Mouse (Mus musculus) testis, postnatal 10 days (tissue): ENCODE measurements at regions not wholly inside any gene's neighbourhood (a gene's known extent, or its start where the extent isn't known, plus 50 kb on each side); places are given as distances from the start of the nearest gene placed in this dataset.

Experiments used
- DNase-seq: peaks from one replicate; pipeline ENCODE4 v3.0.0; 2021; ENCODE audit warnings: low spot score

DNA sequence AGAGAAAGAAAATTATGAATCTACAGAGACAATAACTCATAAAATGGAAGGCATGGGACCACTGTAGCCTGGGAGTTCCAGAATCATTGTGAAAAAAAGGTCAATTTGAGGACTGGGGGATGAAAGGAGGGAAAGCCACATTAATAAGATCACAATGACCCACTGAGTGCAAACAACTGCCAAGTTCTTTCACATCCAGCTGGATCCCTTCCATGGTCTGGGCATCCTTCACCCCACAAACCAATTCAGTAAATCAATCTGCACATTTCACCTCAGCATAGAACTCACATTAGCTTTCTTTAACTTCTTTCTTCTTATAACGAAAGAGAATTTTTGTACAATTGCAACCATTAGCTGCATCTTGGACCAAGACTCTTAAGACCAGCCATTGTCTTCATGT lies 169.4 kb downstream of the Gm19410 start:
- DNase-seq: no peak

DNA sequence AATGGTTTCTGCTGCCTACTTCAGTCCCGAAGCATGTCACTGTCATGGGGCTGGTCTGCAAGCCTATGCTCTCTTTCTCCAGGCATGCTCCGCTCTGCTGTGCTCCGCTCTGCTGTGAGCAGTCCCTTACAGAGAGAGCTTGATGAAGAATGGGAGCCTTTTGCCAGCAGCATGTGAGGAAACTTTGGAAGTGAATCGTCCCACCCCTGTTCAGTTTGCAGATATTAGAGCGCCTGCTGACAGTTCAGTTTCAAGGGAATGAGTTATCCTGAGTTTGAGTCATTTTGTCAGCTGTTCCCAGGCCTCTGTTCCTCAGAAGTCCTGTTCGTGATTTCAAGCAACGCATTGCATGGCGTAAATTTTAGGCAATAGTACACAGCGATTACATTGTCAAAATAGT lies 173.6 kb downstream of the Gm19410 start:
- DNase-seq: no peak

DNA sequence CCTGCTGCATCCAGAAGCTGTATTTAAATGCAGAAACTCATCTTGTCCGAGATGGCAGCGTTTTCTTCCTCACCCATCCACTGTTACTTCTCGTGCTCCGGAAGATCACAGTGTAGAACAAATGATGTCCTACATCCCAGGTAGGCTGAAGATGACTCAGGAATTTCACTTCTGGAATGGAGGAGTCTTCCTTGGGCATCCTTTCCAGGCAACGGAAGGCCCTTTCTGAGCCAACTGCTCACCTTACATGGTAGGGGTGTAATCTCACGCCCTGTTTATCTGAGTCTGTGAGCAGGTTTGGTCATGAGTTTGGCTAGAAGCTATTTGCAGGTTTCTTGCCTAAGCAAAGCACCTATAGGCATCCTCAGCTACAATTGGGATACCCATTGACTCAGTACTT lies 176.9 kb downstream of the Gm19410 start:
- DNase-seq: no peak

DNA sequence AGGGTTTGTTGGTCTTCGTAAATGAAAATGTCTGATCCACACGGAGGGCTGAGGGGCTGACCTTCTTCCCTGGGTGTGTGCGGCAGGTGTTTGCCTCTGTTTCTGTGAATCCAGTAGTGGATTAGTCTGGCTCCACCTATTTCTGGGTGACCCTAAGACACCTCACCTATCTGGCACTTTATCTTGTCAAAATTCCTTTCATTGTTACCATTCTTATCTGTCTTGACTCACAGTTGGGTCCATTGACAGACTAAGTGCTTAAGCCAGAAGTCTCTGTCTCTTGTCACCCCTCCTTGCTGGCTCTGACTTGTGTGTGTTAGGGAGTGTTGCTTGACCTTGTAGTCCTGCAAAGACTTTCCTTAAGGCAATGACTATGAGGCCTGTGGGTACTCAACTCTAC lies 178.1 kb downstream of the Gm19410 start:
- no peak for DNase-seq

DNA sequence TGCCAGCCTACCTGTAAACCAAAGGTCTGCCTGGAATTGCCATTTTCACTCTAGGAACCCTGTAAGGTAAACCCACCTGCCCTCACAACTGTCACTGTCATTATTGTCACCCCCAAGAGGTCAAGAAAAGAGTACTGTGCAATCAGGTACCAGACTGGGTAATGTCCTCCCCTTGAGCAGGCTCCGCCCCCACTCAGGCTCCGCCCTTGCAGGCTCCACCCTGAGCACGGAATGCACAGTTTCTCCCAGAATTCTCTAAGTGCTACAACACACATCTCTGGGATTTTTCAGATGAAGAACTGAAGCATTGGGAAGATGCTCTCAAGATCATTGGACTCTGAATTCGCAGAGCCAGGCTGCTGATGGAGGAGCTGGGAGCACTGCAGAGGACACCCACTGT lies 178.9 kb downstream of the Gm19410 start:
- no peak for DNase-seq

DNA sequence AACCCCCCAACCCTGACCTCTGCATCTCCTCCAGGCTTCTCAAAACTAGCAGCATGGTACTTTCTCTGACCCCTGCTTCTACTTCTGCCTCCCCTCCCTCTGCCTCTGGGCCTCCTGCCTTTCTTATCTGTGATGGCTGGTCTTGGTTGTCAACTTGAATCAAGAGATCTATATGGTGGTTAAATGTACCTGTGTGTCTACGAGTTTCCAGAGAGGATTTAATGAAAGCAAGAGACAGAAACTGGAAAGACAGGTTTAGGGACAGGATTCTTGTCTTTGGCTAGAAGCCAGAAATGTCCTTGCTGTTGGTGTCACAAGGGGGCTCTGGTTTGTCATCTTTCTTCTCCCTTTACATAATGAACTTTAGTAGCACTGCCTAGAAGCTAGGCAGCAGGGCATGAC lies 180.9 kb downstream of the Gm19410 start:
- no peak for DNase-seq

DNA sequence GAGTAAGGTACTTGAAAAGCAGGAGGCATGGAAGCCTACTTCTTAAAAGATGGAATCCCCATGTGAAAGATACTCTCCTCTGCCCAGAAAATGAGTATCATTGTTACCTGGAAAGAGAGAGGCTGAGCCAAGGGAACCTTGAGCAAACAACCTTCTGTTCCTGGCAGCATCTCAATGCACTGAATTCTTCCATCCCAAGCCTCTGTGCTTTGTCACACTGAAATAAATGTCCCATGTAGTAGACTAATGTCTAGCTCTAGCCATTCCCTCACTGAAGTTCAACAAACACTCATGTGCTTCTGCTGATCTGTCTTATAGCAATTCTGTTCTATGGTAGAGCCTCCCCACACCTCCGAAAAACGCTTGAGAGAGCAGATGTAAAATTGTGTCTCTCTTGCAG lies 182.6 kb downstream of the Gm19410 start:
- DNase-seq: no peak

DNA sequence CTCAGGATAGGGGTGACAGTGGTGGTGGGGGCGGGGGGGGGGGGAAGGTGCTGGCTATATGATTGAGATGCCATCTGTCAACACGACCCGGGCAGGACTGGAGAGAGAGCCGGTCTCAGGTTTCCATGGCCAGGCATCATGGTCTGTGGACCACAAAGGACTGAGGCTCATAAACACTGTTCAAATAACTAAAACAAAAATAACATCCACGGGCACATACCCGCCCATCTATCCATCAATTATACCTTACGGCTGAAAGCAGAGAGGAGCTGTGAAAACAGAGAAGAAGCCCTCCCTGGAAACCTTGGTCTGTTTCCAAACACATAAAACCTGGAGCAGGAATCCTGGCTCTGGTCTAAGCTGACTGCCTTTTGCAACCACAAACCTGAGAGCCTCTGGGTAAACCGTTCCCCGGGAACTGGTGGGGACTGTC lies 183.2 kb downstream of the Gm19410 start:
- no peak for DNase-seq

DNA sequence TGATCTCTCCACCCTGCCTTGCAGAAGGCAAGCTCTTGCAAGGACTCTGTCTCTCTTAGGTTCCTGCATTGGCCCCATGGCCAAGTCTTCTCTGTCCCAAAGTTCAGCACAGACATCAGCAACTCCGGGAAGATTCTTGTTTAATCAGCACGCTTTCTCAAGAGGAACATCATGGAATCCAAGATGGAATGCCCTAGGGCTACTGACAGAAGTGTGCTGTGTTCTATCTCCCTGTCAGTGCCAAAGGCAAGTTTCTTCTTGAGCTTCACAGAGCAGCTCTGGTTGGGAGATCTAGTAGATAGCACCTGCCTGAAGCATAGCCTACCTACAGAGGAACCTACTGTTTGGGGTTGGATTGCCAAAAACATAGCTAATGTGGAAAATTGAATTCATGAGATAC lies 189.9 kb downstream of the Gm19410 start:
- no peak for DNase-seq

DNA sequence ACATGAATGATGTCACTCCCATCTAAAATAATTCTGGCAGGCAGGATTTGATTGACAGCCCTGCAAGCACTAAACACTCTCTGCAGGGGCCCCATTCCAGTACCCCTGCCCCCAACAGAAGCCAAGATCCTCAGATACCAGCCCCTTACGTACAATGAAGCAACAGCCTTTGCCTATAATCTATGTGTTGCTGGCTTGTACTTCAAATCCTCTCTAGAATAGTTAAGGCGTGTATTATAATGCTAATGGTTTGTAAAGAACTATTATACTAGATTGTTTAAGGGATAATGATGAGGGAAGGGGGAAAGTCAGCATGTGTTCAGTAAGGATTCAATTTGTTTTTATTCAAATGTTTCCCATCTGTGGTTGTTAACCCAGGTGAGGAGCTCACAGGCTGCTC lies 190.7 kb downstream of the Gm19410 start:
- no peak for DNase-seq

DNA sequence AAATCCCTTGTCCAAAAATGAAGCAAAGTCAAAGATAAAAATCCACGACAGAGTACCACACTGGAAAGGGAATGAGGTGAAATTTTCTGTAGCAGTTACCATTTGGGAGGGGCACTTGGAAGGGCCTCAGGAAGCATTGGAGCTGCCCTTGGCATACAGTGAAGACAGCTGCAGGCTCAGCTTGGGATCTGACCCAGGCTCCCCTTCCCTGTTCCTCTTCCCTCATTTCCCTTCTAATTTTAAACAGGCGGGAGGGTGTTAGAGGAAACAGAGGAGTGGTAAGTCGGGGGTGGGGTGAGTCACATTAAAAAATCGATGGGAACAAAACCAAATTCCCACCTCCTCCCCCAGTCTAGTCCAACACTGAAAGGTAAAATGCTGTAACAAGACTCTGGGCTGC lies 193.6 kb downstream of the Gm19410 start:
- DNase-seq: no peak

DNA sequence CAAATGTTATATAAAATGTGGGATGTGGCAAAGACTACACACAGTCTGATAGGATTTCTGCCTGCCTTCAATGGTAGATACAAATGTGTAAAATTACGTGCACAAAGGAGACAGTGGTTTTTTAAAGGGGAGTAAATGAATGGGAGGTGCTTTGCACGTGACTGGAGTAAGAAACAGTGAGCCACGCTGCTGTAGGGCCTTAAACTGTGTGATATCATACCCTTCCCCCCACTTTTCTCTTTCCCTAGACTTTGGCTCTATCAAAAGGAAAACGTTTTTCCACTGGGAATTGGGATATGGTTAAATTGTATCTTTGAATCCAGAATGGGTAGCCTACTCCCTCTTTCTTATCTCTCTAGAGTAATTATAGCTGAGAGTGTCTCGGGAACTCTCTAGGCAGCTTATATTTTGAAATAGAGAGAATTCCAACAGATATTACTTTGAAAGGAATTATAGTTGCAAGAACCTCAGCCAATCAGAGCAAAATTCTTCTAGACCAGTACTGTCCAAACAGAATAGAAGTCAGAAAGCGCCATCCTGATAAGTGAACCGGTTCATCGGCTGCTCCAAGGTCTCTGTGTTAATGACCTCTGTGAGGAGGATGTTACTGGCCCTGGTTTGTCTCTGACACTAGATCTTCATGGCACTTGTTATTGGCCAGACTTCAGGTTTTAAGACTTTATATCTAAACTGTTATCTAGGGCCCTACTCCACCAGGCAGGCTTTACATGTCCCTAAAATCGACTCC lies 195.5 kb downstream of the Gm19410 start:
- DNase-seq: no peak

DNA sequence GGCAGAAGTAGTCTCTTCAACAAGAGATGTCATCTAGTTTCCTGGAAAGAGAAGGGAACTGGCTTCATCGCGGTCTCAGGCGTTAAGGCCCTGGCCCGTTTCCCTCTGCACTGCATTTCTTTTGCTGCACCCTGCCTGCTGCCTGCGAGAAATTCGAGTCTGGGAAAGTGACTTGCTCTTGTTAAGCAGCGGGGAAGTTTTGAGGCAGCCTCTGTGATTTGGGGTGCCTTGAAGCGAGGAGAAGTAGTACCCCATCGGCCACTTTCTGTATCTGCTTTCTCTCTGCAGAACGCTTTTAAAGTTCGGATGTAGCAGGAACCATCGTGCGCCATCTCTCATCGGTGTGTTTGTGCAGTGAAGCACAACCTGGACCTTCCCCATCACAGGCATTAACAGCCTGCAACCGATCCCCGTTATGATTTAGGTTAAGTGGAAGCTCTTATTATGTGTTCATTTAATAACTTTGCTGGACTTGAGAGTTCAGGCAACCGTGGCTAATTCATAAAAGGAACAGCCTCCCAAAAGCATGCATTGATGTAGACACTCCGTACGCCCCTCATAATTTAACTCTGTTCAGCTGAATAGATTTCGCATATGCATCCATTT lies 196.1 kb downstream of the Gm19410 start:
- DNase-seq: no peak

DNA sequence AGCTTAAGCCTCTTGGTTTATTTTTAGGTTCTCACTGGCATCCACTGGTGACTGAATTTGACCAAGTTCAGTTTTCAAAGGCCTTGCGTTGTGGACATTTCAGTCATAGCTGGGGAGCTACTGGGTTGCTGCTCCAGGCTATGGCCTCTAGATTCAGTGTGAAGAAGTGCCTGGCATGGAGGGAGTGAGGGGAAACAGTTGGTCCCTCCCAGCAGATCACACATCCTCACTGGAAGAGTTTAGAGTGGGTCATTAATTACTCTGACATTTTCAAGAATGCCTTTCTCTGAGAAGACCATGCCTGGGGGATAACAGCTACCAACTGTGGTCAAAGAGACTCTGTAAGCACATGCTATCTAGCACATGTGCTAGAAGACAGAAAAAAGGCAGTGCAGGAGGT lies 199.3 kb downstream of the Gm19410 start:
- no peak for DNase-seq

DNA sequence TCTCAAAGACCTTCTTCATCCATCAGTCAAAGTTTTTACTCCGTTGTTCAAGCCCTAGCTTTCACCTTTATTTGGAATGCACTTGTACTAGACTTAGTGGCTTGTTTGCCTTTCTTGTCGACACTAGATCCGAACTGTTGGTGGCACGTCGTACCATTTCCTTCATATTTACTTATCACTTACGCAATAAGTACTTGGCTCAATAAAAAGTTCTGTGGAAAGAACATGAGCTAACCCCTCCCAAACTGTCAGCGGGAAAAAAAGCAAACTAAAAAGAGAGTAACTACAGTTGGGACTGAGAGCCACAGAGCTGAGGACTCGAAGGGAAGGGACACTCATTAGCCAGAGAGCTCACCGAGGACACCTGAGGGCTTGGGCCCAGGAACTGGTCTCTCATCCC lies 202.8 kb downstream of the Gm19410 start:
- no peak for DNase-seq

DNA sequence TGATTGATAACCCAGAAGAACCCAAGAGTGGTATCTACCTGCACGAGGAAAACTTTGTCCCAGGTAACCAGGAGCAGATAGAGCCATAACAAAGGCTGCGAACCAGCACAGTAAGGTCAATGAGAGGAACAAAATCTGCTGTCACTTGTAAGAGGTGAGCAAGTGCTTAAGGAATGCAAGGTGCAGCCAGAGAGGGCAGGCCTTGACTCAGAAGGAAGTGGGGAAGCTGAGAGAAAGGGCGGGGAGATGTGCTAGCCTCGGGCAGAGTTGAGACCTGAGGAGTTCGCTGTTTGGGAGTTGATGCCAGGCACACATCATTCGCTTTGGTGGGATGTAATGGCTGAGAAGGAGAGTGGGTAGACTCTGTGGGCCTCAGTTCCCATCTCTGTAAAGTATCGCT lies 205.5 kb downstream of the Gm19410 start:
- DNase-seq: no peak

DNA sequence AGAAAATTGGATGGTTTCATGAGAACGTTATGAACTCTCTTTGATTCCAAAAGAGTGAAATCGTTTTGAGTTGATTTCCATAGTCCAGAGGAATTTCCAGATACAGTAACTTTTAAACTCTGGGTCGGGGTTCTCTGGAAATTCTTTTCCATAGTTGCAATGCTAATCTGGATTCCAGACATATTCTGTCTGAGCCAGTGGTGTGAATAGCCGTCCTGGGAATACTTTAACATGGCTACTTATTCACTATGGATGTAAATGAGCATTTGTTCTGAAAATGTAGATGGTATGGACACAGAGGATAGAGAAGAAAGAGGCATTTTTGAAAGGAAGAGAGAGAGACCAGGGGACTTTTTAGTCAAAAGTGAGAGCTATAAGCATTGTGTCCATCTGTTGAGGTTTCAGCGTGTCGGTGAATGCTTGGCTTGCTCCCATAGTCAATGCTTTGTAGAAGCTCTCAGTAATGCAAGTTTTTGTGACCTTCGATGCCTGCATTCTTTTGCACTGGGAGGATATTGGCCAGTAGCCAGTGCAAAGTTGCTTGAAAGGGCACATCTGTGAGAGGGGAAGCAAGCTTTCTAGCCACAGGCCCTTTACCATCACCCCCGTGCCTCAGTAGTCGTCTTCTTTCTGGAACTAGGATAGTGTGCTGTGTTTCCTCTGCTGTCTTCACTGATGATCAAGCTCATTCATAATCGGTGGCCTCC lies 208.9 kb downstream of the Gm19410 start:
- peak; percentile 47 for DNase-seq

DNA sequence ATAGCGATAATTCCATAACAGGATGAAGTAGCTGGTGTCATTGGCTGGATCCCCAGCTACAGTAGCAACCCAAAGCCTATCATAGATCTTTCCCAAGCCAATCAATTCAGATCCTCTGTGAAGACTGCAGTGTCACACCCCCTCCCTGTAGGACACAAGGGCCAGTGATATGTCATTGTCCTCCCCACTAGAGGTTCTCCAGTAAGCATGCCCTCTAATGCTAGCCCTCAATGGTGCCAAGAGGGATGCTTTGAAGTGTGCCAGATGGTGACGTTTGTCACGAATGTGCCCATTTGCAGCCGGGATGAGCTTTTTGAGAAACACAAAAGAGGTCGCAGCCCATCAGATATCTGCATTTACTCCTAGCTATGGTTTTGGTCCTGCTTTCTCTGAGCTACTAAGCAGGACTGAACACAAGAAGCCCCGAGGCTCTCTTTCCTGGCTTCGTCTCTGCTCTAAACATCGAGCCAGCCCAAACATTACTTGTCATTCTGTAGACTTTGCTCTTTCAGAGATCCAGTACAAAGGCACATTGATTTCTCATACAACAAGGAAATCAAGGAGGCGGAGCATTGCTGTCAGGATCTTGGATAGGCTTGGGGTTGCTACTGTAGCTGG lies 214.2 kb downstream of the Gm19410 start:
- DNase-seq: no peak

DNA sequence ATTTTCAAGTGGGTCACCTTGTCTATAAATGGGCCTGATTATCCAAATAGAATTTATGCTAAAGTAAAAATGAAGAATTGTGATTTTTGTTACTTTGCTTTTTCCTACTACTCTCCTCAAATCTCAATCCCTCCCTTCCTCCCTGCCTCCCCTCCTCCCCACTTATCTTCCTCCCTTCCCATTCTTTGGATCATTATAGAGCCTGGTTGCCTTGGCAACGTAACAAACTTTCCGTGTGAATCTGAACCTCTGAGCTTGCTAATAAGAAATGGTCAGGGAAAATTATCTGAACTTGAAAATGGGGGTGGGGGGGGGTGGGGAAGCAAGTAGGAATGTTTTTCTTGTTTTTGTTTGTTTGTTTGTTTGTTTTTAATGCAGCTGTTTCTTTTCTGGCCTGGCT lies 217.5 kb downstream of the Gm19410 start:
- no peak for DNase-seq

DNA sequence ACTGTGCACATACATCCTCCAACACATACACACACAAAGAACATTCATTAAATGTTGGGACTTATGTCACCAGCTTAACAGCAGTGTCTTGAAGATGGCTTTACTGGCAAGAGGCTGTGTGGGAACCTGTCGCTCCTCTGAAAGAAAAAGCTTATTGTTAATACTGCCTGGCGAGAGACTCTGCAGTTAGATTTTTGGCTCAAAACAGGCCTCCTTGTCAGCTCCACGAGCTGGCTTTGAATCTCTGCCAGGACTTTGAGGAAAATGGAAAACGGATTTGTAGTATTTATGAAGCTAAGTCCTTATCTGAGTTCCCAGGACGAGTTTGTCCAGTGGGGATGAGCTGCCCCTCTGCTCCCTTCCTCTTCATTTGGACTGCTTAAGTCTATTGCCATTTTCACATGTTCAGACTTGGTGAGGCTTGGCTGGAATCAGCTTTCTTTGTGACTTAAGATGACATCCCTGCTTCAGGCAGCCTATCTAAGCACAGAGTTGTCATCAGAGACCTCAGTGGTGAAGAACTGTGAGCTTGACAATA lies 219.6 kb downstream of the Gm19410 start:
- DNase-seq: no peak

DNA sequence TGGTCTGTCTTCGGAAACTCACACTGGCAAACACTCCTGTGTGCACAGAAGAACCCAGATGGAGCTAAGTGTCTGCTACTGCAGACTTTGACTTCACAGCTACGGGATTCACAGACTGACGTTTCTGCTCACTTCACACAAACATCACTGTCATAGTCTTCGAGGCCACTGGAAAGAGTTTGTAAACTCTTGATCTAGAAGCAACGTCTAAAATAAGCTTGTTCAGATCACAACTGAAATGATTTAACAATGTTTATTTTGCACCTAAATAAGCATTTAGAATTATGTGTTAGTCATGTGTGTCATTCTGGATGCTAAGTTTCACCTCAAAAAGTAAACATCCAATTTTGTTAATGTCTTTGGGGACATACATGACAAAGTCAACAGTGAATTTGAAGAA lies 221.7 kb downstream of the Gm19410 start:
- DNase-seq: no peak

DNA sequence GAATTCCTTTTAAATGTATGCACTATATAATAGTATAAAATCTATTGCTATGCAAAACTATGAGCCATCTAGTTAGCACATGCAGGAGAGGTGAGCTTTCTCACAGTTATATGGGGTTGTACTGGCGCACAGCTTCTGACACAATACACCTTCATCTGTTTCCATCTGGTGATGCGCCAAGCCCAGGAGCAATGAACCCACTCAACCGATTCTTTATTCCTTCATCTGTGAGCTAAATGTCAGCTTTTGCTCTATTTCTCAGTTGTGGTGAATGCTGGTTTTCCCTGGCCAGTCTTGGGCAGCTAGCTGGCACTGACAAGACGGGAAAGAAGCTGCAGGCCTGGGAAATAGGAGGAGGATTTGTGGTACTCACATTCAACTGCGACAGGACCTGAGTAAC lies 225.4 kb downstream of the Gm19410 start:
- no peak for DNase-seq
